Mouse (Mus musculus): ENCODE measurements around the gene Ebi3.

Gene Ebi3

GRCm38 (mm10) chr17:56003000-56003399, 50.6 kb downstream of the Ebi3 start:
- DNase-seq (ENCODE audit: low read depth, low spot score): no peak

- peak; percentile 87 for DNase-seq (ENCODE audit: low read depth, low spot score)
Measured at GRCm38 (mm10) chr17:56005415-56006061, 53.1 kb downstream of the Ebi3 start, which contains the start of the genes Stap2 and Mpnd. Gene Stap2 (minus strand): TSS chr17:56005584. Gene Mpnd (plus strand): TSS chr17:56005711.

Data from ZHBTc4 (cell line).